In the genomic region with DNA sequence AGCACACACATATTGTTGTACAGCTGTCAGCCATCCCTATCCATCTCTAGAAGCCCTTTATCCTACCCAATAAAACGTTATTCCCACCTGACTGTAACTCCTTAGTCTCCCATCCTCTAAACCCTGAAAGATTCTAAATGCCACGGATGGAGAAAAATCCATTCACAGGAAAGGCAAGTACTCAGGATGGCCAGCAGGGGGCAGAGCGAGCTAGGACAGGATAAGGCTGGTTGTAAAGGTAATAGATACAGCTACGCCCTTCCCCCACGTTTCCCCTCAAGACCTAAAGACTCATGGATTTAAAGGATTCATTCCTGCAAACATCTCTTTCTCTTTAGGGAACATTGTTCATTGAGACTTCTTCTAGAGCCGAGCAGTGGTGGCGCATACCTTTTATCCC, we compare ENCODE assay signal across 8 mouse cellular contexts. TPM values are rescaled to one million over a fixed set of nuclear protein-coding genes. Genes with fewer than 3 reads are reported as not detected.
DNase-seq lines count a peak whose midpoint lies in the region; ATAC-seq and TF ChIP-seq lines count a peak whose summit lies in the region.

No protein-coding gene starts in this region.

- no peak for ATAC-seq in intestine, postnatal 0 days
- ATAC-seq in intestine, embryonic 15.5 days, result no peak
- ATAC-seq in hematopoietic stem cell, adult 5-6 weeks (replicated peaks in 1 of 2; ENCODE audit: insufficient read depth in 1 of 2, low FRiP score in 2 of 2, low TSS enrichment in 1 of 2, low read depth in 1 of 2, poor library complexity in 2 of 2, severe bottlenecking in 2 of 2), result peak; percentile 62 to 67; a peak in 3 of 4 replicates

- no peak overlapping the region for H3K27ac ChIP-seq in intestine, postnatal 0 days (ENCODE audit: low read depth, low read length)
- no peak overlapping the region for H3K27ac ChIP-seq in intestine, embryonic 15.5 days

- H3K4me3 ChIP-seq in intestine, postnatal 0 days (ENCODE audit: low read depth, low read length), result no peak overlapping the region
- no peak overlapping the region for H3K4me3 ChIP-seq in intestine, embryonic 15.5 days (replicated peaks)

- H3K27me3 ChIP-seq in intestine, postnatal 0 days (replicated peaks; ENCODE audit: control insufficient read depth, insufficient read depth, low read length), result no peaks in the 10 kb centered on the region
- no peaks in the 10 kb centered on the region for H3K27me3 ChIP-seq in intestine, embryonic 15.5 days (replicated peaks)

- 25% methylated on average over 7 of the region's 7 CpGs for WGBS in intestine, postnatal 0 days
- 23% methylated on average over 7 of the region's 7 CpGs for WGBS in intestine, embryonic 15.5 days

- H3K9ac ChIP-seq in intestine, postnatal 0 days (ENCODE audit: low read depth, low read length), result no peak overlapping the region
- H3K9ac ChIP-seq in intestine, embryonic 15.5 days, result no peak overlapping the region

- TF ChIP-seq CTCF in intestine, postnatal 0 days (IDR thresholded peaks at IDR 0.05; ENCODE audit: low read depth), result peak; percentile 97

- no peak overlapping the region; the same call in 1 of the 2 replicates for H3K4me2 ChIP-seq in intestine, postnatal 0 days (replicated peaks; ENCODE audit: low read depth)
- no peak overlapping the region for H3K4me2 ChIP-seq in intestine, embryonic 15.5 days (replicated peaks)

- H3K36me3 ChIP-seq in intestine, postnatal 0 days (ENCODE audit: control insufficient read depth, insufficient read depth), result no peaks in the 10 kb centered on the region
- no peaks in the 10 kb centered on the region for H3K36me3 ChIP-seq in intestine, embryonic 15.5 days

- no peaks in the 10 kb centered on the region for H3K4me1 ChIP-seq in intestine, postnatal 0 days (replicated peaks; ENCODE audit: control insufficient read depth, insufficient read depth, low read length)
- no peaks in the 10 kb centered on the region for H3K4me1 ChIP-seq in intestine, embryonic 15.5 days (replicated peaks)

- DNase-seq in MN1 (ENCODE audit: low spot score), result peak; percentile 39
- peak; percentile 54 to 70 for DNase-seq in cerebellum, postnatal 4 days (ENCODE audit: low spot score in 2 of 2)
- DNase-seq in liver, result peak; percentile 76
- DNase-seq in natural killer cell, adult 2 months (ENCODE audit: low spot score in 2 of 2), result peak; percentile 50 to 61
- DNase-seq in thymus, postnatal 25 days, result peak; percentile 65

- H3K9me3 ChIP-seq in intestine, postnatal 0 days (ENCODE audit: control insufficient read depth), result no peaks in the 10 kb centered on the region
- H3K9me3 ChIP-seq in intestine, embryonic 15.5 days, result no peaks in the 10 kb centered on the region

RNA-seq across cellular contexts. Expression of a gene that starts 34.0 kb away (rescaled TPM):
- polyA plus RNA-seq in intestine, postnatal 0 days (2015; fragmentation: Nextera tagmentation; extraction: Ambion mirVana), result 7.5 and 8.1 TPM in 2 replicates
- polyA plus RNA-seq in intestine, embryonic 15.5 days (2015; fragmentation: Nextera tagmentation; extraction: Ambion mirVana), result 9.5 and 10.0 TPM in 2 replicates
- 8.7 and 16.0 TPM in 2 replicates for total RNA-seq in hematopoietic stem cell, adult 5-6 weeks (2017)

RNA-seq across cellular contexts. Expression of a gene that starts 38.4 kb away (rescaled TPM):
- polyA plus RNA-seq in intestine, postnatal 0 days (2015; fragmentation: Nextera tagmentation; extraction: Ambion mirVana), result 18.2 and 21.1 TPM in 2 replicates
- polyA plus RNA-seq in intestine, embryonic 15.5 days (2015; fragmentation: Nextera tagmentation; extraction: Ambion mirVana), result 36.3 and 39.9 TPM in 2 replicates
- 1.3 TPM in 1 of 2 replicates, not detected in the other for total RNA-seq in hematopoietic stem cell, adult 5-6 weeks (2017)

RNA-seq across cellular contexts. Expression of a gene that starts 39.3 kb away (rescaled TPM):
- 19.9 and 23.2 TPM in 2 replicates for polyA plus RNA-seq in intestine, postnatal 0 days (2015; fragmentation: Nextera tagmentation; extraction: Ambion mirVana)
- 20.3 and 21.7 TPM in 2 replicates for polyA plus RNA-seq in intestine, embryonic 15.5 days (2015; fragmentation: Nextera tagmentation; extraction: Ambion mirVana)
- 12.0 and 33.3 TPM in 2 replicates for total RNA-seq in hematopoietic stem cell, adult 5-6 weeks (2017)

RNA-seq across cellular contexts. Expression of a gene that starts 52.0 kb away (rescaled TPM):
- 2.6 and 2.9 TPM in 2 replicates for polyA plus RNA-seq in intestine, postnatal 0 days (2015; fragmentation: Nextera tagmentation; extraction: Ambion mirVana)
- polyA plus RNA-seq in intestine, embryonic 15.5 days (2015; fragmentation: Nextera tagmentation; extraction: Ambion mirVana), result 0.55 and 0.56 TPM in 2 replicates
- 3.9 and 4.8 TPM in 2 replicates for total RNA-seq in hematopoietic stem cell, adult 5-6 weeks (2017)

Comparison
In these comparisons a context has a peak if more than half of its experiments do, and no peak if none do; other contexts are left out.
1. ATAC-seq: peak in hematopoietic stem cell, adult 5-6 weeks (2 of 2); none in intestine, postnatal 0 days (single experiment) and intestine, embryonic 15.5 days (single experiment).
2. Peak in every context shown above with its lines, with median percentiles within 50 percentile points of each other: DNase-seq.